Mouse (Mus musculus): ENCODE data around the gene Txnip.
"Not testable (repeated sequence)": the region's sequence is repeated elsewhere in the genome, so short reads cannot be mapped to it uniquely, and the experiment has no call there.

Gene Txnip

DNA sequence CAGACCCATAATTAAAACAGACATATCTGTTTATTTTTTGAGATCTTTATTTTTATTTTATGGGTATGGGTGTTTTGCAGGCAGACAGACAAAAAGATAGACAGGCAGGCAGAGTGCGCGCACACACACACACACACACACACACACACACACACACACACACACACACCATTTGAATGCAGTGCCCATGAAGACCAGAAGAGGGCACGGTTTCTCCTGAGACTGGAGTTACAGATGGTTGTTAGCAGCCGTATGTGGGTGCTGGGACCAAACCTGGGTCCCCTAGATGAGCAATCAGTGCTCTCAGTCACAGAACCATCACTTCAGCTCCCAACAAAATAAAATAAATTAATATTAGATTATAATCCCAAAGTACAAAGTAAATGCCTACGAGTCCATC, 25.6 kb downstream of the Txnip start:
- no peak for DNase-seq (ENCODE audit: low read depth in 2 of 2, low spot score in 2 of 2)

GRCm38 (mm10) chr3:96590657-96591056, 32.9 kb downstream of the Txnip start:
- no peak for DNase-seq (ENCODE audit: low read depth in 2 of 2, low spot score in 2 of 2)

DNA sequence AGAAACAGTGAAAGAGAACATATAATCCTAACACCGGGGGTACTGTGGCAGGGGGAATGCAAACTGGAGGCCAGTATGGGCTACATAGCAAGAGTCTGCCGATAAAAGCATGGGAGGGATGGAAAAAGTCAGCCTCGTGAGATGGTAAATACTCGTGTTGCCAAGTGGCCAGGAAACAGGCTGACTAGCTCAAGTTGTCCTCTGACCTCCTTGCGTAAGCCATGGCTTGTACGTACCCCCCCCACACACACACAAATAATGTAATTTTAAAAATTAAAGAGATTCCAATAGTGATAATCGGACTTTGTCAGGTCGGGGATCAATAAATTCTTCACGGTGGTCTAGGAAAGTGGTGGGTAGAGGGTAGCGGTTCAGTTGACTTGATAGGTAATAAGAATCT, 35.6 kb downstream of the Txnip start:
- DNase-seq (ENCODE audit: low read depth in 2 of 2, low spot score in 2 of 2): no peak

DNA sequence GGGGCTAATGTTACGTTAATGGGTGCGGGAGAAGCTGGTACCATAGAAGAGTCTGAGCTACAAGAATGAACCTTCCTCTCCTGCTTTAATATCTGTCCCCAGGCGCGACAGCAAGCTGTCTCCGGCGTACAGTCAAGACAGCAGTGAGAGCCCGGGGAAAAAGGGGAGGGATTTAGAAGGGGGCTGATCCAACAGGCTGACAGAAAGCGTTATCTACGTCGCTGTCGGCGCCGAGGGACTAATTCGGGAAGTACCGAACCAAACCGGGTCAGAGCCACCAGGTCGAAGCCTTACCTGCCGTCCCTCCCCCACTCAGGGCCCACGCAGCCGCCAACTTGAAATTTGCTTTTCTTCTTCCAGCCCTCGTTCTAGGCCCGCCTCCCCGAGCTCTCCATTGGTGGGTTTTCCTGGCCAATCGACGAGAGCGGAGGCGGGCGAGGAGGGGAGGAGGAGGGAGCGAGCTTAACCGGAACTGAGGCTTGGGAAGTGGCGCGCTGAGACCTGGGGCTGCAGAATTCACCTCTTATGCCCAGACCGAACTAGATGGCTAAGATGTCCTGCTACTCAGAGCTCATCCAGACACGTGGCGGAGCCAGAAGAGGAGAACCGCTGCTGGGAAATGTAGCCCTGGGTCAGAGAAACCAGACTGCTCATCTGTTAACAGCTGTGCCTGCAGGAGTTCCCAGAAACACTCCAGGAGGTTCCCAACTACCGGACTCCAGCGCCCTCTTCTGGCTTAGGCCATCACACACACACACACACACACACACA, 36.2 kb downstream of the Txnip start, which contains the start of gene Polr3gl:
Gene Polr3gl, minus strand, starts transcription at position 392 of the 771 bp plus-strand sequence.
- DNase-seq (ENCODE audit: low read depth in 2 of 2, low spot score in 2 of 2): peak; percentile 82 to 93

- DNase-seq (ENCODE audit: low read depth in 2 of 2, low spot score in 2 of 2): no peak
These were observed 37.1 kb downstream of the Txnip start for GRCm38 (mm10) chr3:96594851-96595250.

GRCm38 (mm10) chr3:96595661-96596060, 37.9 kb downstream of the Txnip start:
- DNase-seq (ENCODE audit: low read depth in 2 of 2, low spot score in 2 of 2): no peak

GRCm38 (mm10) chr3:96596228-96596707, 38.5 kb downstream of the Txnip start, which contains the start of gene Ankrd34a:
Ankrd34a (plus strand) TSS chr3:96596636.
- no peak for DNase-seq (ENCODE audit: low read depth in 2 of 2, low spot score in 2 of 2)

DNA sequence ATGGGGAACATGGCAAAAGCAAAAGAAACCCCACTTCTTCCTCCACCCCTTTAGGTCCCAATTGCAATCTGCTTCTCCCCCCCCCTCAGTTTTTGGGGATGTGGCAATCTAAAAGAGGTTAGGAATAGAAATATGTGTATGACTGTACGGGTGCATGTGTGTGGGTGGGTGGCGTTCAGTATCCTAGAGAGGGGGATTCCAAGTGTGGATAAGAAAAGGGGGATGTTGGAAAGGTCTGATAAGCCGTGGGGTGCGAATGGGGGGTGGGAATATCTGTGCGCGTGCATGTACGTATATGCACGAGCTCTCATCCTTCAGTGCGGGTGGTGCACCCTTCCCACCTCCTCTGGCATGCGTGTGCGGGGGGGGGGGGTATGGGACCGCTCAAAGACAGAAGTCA, 39.1 kb downstream of the Txnip start:
- no peak for DNase-seq (ENCODE audit: low read depth in 2 of 2, low spot score in 2 of 2)

DNA sequence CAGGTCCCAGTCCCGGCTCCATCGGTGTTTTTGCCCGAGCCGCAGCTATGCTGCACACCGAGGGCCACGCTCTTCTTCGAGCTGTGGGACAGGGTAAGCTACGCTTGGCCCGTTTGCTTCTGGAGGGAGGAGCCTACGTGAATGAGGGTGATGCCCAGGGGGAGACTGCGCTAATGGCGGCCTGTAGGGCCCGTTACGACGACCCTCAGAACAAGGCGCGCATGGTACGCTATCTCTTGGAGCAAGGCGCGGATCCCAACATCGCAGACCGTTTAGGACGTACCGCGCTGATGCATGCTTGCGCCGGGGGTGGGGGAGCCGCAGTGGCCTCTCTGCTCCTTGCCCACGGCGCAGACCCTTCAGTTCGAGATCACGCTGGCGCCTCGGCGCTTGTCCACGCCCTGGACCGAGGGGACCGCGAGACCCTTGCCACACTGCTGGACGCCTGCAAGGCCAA, 39.7 kb downstream of the Txnip start:
- no peak for DNase-seq (ENCODE audit: low read depth in 2 of 2, low spot score in 2 of 2)

DNA sequence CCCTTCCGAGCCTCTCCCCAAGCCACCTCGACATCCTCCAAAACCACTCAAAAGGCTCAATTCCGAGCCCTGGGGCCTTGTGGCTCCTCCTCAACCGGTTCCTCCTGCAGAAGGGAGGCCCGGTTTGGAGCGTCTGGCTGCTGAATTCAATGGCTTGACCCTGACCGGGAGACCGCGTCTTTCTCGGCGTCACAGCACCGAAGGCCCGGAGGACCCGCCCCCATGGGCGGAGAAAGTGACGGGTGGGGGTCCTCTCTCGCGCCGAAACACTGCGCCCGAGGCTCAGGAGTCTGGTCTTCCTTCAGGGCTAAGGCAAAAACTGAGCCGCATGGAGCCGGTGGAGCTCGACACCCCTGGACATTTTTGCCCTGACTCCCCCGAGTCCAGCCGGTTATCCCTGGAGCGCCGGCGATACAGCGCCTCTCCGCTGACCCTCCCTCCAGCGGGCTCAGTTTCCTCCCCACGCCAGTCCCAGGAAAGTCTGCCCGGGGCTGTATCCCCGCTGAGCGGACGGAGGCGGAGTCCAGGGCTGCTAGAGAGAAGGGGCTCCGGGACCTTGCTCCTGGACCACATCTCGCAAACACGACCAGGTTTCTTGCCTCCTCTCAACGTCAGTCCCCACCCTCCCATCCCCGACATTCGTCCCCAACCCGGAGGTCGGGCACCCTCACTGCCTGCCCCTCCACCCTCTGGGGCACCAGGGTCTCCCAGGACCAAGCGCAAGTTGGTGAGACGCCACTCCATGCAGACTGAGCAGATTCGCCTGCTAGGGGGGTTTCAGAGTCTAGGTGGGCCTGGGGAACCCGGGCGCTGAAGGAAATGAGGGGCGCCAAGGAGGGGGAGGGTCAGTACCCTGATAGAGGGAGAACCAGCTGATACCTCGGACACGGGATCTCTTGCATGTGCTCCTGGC, 40.7 kb downstream of the Txnip start:
- DNase-seq (ENCODE audit: low read depth in 2 of 2, low spot score in 2 of 2): no peak

GRCm38 (mm10) chr3:96599069-96599393, 41.3 kb downstream of the Txnip start:
- no peak for DNase-seq (ENCODE audit: low read depth in 2 of 2, low spot score in 2 of 2)

GRCm38 (mm10) chr3:96599411-96599810, 41.7 kb downstream of the Txnip start:
- no peak for DNase-seq (ENCODE audit: low read depth in 2 of 2, low spot score in 2 of 2)

DNA sequence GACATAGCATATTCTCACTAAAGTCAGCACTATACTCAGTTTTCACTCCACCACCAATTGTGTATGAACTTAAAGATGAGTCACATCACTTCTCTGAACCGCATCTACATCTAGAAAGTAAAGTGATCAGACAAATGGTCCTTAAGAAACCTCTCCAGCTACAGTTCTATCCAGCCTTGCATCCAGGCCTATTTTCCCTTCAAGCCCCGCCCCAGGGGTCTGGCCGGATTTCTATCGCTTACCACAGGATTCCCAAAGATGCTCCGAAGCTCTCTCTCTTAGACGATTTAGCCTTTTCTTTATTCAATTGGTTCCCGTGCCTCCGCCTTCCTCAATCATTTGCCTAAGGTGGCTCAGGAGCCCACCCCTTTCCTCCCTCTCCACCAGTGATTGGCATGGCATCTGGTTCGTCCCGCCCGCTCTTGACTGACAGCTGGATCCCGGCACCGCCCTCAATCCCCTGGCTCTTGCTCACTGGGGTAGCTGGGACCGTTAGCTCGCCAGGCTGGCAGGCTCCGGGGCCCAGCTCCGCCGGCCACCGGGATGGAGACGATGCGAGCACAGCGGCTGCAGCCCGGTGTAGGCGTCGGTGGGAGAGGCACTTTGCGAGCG, 43.0 kb downstream of the Txnip start, which contains the start of gene Lix1l:
Gene Lix1l, plus strand, starts transcription at position 511 of the 612 bp plus-strand sequence.
- DNase-seq (ENCODE audit: low read depth in 2 of 2, low spot score in 2 of 2): peak; percentile 67 to 74

GRCm38 (mm10) chr3:96601251-96601787, 43.6 kb downstream of the Txnip start:
- no peak for DNase-seq (ENCODE audit: low read depth in 2 of 2, low spot score in 2 of 2)

DNA sequence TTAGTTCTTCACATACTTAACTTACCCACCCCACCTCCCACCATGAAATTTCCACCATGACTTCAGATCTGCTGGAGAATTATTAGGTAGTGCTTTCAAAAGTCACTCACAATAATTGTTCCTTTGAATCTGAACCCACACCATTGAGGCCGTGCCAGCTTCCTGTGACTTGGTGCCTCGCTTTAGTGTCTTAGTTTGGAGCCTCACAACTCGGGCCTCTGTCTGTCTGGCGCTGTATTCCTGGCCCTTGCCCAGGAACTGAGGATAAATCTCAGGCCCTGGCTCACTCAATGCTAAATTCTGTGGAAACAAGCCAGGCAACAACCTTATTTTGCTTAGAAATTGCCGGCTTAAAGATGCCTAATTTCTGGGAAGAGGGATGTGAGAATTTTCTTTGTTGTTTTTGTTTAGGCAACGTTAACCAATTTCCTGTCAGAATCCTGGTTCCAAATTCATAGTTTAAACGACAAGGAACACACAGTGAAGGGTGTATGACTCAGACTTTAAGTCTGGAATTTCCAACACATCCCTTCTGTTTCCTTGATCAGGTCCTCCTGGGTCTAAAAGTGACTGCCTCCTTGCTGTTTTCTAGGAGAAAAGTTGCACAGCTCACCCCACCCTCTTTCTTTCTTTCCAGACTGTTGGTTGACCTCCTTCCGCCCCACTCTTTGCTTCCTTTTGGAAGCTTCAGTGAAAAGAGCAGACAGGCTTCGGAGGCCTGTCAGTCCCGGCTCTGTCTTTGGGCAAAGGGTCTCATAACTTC, 44.4 kb downstream of the Txnip start:
- DNase-seq (ENCODE audit: low read depth in 2 of 2, low spot score in 2 of 2): no peak

GRCm38 (mm10) chr3:96602704-96603084, 44.9 kb downstream of the Txnip start:
- DNase-seq (ENCODE audit: low read depth in 2 of 2, low spot score in 2 of 2): no peak

- DNase-seq (ENCODE audit: low read depth in 2 of 2, low spot score in 2 of 2): no peak
These were observed 45.6 kb downstream of the Txnip start for GRCm38 (mm10) chr3:96603311-96603710.

DNA sequence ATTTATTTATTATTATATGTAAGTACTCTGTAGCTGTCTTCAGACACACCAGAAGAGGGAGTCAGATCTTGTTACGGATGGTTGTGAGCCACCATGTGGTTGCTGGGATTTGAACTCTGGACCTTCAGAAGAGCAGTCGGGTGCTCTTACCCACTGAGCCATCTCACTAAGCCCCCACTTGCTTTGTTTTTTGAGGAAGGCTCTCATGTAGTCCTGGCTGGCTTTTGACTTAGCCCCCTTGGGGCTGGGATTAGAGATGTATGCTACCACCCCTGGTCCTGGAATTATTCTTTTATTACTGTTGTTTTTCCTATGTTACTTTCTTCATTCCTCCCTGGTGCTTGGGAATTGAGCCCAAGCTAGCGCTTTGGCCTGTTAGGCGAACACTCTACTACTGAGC, 48.2 kb downstream of the Txnip start:
- not testable (repeated sequence) for DNase-seq (ENCODE audit: low read depth in 2 of 2, low spot score in 2 of 2)

DNA sequence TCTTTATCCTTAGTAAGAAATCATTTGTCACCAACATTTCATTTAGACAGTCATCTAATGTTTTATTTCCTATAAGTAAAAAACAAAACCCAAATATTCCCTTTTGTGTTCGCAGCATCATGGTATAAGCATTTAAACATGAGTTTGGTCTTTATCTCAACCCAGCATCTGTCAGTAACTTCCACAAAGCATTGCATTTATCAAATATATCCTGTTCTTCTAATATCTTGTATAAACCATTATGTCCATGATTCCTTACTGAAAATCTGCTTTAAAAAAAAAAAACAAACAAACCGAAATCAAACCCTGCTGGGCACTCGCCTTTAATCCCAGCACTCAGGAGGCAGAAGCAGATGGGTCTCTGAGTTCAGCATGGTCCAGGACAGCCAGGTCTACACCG, 48.9 kb downstream of the Txnip start:
- no peak for DNase-seq (ENCODE audit: low read depth in 2 of 2, low spot score in 2 of 2)

Measured in CD8-positive naive resting alpha-beta T cell, adult 2 months (primary cell).